Mouse (Mus musculus): ENCODE measurements around the gene Twf2.

Gene Twf2

GRCm38 (mm10) chr9:106179454-106179853 lies 23.5 kb upstream of the Twf2 start:
- in situ Hi-C loops (cut with MseI, MboI): no loop called here

- in situ Hi-C loops (cut with MseI, MboI): no loop called here
These were observed 22.9 kb upstream of the Twf2 start for GRCm38 (mm10) chr9:106179964-106180363.

GRCm38 (mm10) chr9:106182146-106182545 lies 20.8 kb upstream of the Twf2 start:
- in situ Hi-C loops (cut with MseI, MboI): no loop called here

GRCm38 (mm10) chr9:106183996-106184395 lies 18.9 kb upstream of the Twf2 start:
- in situ Hi-C loops (cut with MseI, MboI): no loop called here

- in situ Hi-C loops (cut with MseI, MboI): no loop called here
These were observed 11.6 kb upstream of the Twf2 start for GRCm38 (mm10) chr9:106191355-106191754.

GRCm38 (mm10) chr9:106192024-106192423 lies 10.9 kb upstream of the Twf2 start:
- in situ Hi-C loops (cut with MseI, MboI): no loop called here

- in situ Hi-C loops (cut with MseI, MboI): no loop called here
These were observed 9.9 kb upstream of the Twf2 start for GRCm38 (mm10) chr9:106192998-106193397.

GRCm38 (mm10) chr9:106193930-106194807 lies 8.7 kb upstream of the Twf2 start:
- in situ Hi-C loops (cut with MseI, MboI): no loop called here

- in situ Hi-C loops (cut with MseI, MboI): no loop called here
These were observed 7.2 kb upstream of the Twf2 start for GRCm38 (mm10) chr9:106195693-106196092.

- in situ Hi-C loops (cut with MseI, MboI): no loop called here
These were observed 5.7 kb upstream of the Twf2 start for GRCm38 (mm10) chr9:106197081-106197713.

- in situ Hi-C loops (cut with MseI, MboI): no loop called here
These were observed 5.2 kb upstream of the Twf2 start for GRCm38 (mm10) chr9:106197732-106198131.

GRCm38 (mm10) chr9:106198962-106199458 lies 3.9 kb upstream of the Twf2 start:
- in situ Hi-C loops (cut with MseI, MboI): no loop called here

- in situ Hi-C loops (cut with MseI, MboI): no loop called here
These were observed 3.2 kb upstream of the Twf2 start, which contains the start of gene Ppm1m for GRCm38 (mm10) chr9:106199535-106200272. Ppm1m (minus strand) TSS chr9:106199746.

- in situ Hi-C loops (cut with MseI, MboI): no loop called here
These were observed 1.0 kb upstream of the Twf2 start for GRCm38 (mm10) chr9:106201895-106202294.

GRCm38 (mm10) chr9:106203990-106204851 lies 1.3 kb downstream of the Twf2 start:
- in situ Hi-C loops (cut with MseI, MboI): no loop called here

- in situ Hi-C loops (cut with MseI, MboI): no loop called here
These were observed 2.9 kb downstream of the Twf2 start for GRCm38 (mm10) chr9:106205713-106206290.

GRCm38 (mm10) chr9:106206515-106206914 lies 3.6 kb downstream of the Twf2 start:
- in situ Hi-C loops (cut with MseI, MboI): no loop called here

- in situ Hi-C loops (cut with MseI, MboI): no loop called here
These were observed 5.3 kb downstream of the Twf2 start for GRCm38 (mm10) chr9:106208181-106208580.

- in situ Hi-C loops (cut with MseI, MboI): no loop called here
These were observed 7.0 kb downstream of the Twf2 start for GRCm38 (mm10) chr9:106209954-106210353.

- in situ Hi-C loops (cut with MseI, MboI): no loop called here
These were observed 8.1 kb downstream of the Twf2 start for GRCm38 (mm10) chr9:106210853-106211609.
